Mouse (Mus musculus) forebrain, embryonic 16.5 days (tissue): Measurements from ENCODE around the gene Gm13283. TPM values are rescaled to one million over a fixed set of nuclear protein-coding genes. Genes with fewer than 3 reads are reported as not detected.
"Not testable (repeated sequence)": the region's sequence is repeated elsewhere in the genome, so short reads cannot be mapped to it uniquely, and the experiment has no call there.

Source experiments
- ATAC-seq: fragments of 200-750 bp; cut with Nextera tagmentation; 2 replicates; pipeline ENCODE4 v1.8.0; 2017; ENCODE audit warnings: mild to moderate bottlenecking, moderate library complexity
- H3K27ac ChIP-seq: fragments of 300-500 bp; sonication (generic); 2 replicates; pipeline ENCODE4 v1.5.1; 2014; ENCODE audit warnings: low read length, control low read depth
- H3K27me3 ChIP-seq: fragments of 300-500 bp; sonication (generic); replicated peaks from 2 replicates; pipeline ENCODE4 v1.6.1; 2014; ENCODE audit warnings: low read length; ENCODE audit not compliant: control insufficient read depth, insufficient read depth
- H3K36me3 ChIP-seq: fragments of 300-500 bp; sonication (generic); 2 replicates; pipeline ENCODE4 v1.6.1; 2014; ENCODE audit not compliant: control insufficient read depth, insufficient read depth
- H3K4me1 ChIP-seq: fragments of 300-500 bp; sonication (generic); replicated peaks from 2 replicates; pipeline ENCODE4 v1.6.1; 2014; ENCODE audit warnings: low read length; ENCODE audit not compliant: control insufficient read depth, insufficient read depth
- H3K4me2 ChIP-seq: fragments of 300-500 bp; sonication (generic); 2 replicates; pipeline ENCODE4 v1.6.1; 2014; ENCODE audit warnings: mild to moderate bottlenecking, low read length, control low read depth
- H3K4me3 ChIP-seq: fragments of 300-500 bp; sonication (generic); replicated peaks from 2 replicates; pipeline ENCODE4 v1.5.1; 2014; ENCODE audit warnings: mild to moderate bottlenecking, low read length, control low read depth
- H3K9ac ChIP-seq: fragments of 300-500 bp; sonication (generic); replicated peaks from 2 replicates; pipeline ENCODE4 v1.6.1; 2014; ENCODE audit warnings: low read depth, low read length, control low read depth
- H3K9me3 ChIP-seq: fragments of 300-500 bp; sonication (generic); 2 replicates; pipeline ENCODE4 v1.6.1; 2016; ENCODE audit warnings: low read length; ENCODE audit not compliant: control insufficient read depth
- WGBS: fragments of 180-500 bp; shearing (Covaris S2); extraction: QIAGEN DNeasy Blood & Tissue Kit; methylation state at CpG from one replicate; pipeline ENCODE4 v1.1.7; 2014; 5-methylcytosine and 5-hydroxymethylcytosine counted together
- polyA plus RNA-seq: library from polyadenylated mRNA; unstranded; fragments of >200 nt; fragmentation: Nextera tagmentation; extraction: Ambion mirVana; gene quantifications from 2 replicates; pipeline ENCODE4 v1.2.1, GENCODE M21; 2015

Gene Gm13283
- 0.16 TPM in 1 of 2 replicates, not detected in the other for polyA plus RNA-seq

DNA sequence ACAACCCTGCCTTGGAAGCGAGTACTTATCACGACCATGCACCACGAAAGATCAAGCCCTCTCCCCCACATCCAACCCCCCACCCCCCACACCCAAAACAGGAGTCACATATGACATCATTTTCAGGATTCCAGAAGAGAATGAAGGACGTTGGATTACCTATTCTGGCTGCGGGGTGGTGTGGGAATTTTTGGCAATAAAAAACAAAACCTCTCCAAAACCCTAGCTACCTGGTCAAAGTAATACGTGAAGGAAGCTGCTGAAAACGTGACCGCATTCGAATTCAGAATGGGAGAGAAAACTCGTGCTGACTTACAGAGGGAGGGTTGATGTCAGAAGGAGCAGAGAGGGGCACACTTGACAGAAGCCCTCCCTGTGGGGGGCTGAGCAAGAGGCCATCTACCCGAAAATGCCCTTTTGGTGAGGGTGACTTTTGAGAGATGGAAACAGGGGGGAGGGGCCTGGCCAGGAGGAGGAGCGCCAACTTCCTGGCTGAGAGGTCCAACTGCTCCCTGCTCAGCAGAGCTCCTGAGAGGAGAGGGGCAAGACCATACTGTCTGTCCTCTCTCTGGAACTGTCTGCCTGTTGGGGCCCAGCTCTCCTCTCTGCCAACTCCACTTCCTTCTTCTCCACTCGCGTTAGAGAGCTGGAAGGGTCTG lies at the start of gene Gm13283:
Gm13283 (plus strand) TSS at position 510 of the 659 bp plus-strand sequence.
- 26% methylated on average over 7 of the region's 14 CpGs for WGBS
- peak within 1 kb of the TSS; percentile 60 for H3K4me2 ChIP-seq
- not testable (repeated sequence) for ATAC-seq

DNA sequence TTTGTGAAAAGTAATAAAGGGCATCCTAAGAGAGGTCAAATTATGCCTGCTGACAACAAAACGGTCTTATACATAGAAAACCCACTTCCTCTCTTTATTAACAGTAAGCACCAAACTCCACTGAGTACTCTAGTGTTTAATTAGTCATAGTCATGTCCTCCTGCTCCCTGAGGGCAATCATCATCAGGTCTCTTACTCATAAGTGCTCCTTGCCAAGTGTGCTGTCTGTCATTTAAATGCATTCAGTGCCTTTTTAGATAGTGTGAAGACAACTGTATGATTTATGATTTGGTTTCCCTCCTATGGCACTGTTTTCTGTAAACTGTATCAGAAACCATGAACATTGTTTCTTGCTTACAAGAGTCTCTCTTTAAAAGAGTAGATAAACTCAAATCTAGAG lies 45.6 kb upstream of the Gm13283 start:
- Histone ChIP-seq H3K4me2 (no peak overlapping the region), H3K9ac (no peak overlapping the region), H3K27me3 (no peaks in the 10 kb centered on the region), H3K4me3 (no peak overlapping the region), H3K9me3 (no peaks in the 10 kb centered on the region), H3K36me3 (peaks cover 15% of the 10 kb centered on the region), H3K27ac (no peak overlapping the region), H3K4me1 (peaks cover 12% of the 10 kb centered on the region)
- ATAC-seq, result no peak
- WGBS, result 86% methylated on average over 1 of the region's 1 CpGs

More for the DNA sequence above, at the start of gene Gm13283:
- not testable (repeated sequence) for H3K27me3 ChIP-seq, H3K9ac ChIP-seq, H3K4me1 ChIP-seq, H3K36me3 ChIP-seq, H3K27ac ChIP-seq, H3K9me3 ChIP-seq
- H3K4me3 ChIP-seq, result peak within 1 kb of the TSS; percentile 40

DNA sequence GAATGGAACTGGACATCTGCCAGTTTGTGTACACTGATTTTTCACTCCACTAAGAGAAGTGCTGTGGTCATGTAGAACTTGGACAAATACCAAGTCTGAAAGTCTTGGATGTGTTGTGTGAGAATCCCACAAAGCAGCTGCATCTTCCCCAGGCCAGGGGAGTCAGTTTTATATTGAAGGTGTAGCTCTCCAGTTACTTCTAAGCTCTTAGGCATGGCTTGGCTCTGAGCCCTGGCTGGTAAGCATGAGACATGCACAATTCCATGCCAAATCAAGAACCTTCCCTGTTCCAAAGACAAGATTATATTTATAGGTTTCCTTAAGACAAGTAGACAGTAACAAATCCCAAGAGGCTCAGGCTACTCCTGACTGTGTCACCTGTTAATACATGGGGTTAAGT lies 44.9 kb upstream of the Gm13283 start:
- no peak for ATAC-seq
- Histone ChIP-seq H3K9me3 (no peaks in the 10 kb centered on the region), H3K36me3 (peaks cover 15% of the 10 kb centered on the region), H3K9ac (no peak overlapping the region), H3K27me3 (no peaks in the 10 kb centered on the region), H3K4me1 (peaks cover 15% of the 10 kb centered on the region), H3K27ac (no peak overlapping the region), H3K4me2 (no peak overlapping the region), H3K4me3 (no peak overlapping the region)

DNA sequence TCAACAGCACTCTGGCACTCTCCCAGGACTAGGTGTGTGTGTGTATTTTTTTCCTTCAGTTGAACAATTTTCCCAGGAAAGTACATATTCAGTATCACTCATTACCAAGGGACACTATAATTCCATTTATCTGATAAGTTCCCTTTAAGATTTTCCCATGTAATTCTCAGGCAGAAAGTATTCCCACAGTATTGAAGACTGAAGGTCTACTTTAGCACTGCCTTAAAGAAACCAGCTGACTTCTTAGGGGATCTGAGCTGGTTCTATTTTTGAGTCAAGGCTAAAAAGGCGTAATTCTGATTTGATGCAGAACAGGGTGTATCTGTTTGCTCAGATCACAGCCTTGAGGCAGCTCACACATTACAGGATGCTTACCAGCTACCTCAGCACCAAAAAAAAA lies 41.2 kb upstream of the Gm13283 start:
- Histone ChIP-seq H3K4me1 (peaks cover 28% of the 10 kb centered on the region), H3K9ac (no peak overlapping the region), H3K27me3 (no peaks in the 10 kb centered on the region), H3K4me2 (peak overlapping the region; percentile 55), H3K4me3 (peak overlapping the region; percentile 29), H3K27ac (no peak overlapping the region), H3K9me3 (no peaks in the 10 kb centered on the region), H3K36me3 (peaks cover 17% of the 10 kb centered on the region)
- 56% methylated on average over 1 of the region's 1 CpGs for WGBS
- no peak for ATAC-seq

DNA sequence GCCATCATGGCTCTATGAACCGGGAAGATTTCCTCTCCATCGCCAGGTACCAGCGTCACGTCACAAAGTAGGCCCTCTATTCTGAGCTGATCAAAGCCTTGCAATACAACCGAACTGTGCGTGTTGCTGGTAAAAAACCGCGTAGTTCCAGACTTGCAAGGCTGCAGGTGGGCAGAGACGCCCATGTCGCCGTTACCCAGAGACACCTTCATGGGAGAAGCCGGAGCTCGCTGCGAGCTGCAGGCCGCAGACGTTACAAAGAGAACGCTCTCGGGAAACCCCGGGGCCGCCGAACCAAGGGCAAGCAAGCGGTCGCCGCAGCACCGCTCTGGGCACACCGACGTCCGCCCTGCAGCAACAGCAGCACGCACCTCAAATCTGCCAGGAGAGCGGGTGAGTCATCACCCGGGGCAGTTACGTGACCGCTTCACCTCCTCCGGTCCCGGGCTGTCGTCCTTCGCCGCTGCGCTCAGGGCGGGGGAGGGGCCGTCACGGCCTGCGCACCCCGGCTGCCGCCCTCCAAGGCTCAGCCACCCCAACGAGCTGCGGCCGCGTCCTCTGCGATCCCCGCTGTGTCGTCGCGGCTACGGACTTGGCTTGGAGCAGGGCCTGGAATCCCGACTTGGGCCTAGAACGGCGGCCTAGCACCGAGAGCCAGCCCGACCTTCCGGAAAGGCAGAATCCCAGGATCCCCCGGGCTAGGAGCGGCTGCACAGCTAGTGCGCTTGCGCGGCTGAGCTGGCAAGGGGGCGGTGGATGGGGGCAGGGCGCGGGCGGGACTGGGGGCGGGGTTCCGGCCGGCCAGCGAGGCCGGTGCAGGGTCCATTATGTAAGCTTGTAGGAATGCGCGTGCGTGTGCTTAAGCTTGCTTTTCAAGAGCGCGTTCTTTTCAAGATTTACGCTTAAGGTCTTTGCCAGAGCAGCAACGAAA lies 37.9 kb upstream of the Gm13283 start, which contains the start of the genes Gm26566 and Klhl9:
Gm26566 (plus strand) TSS at position 15 of the 931 bp plus-strand sequence.
Klhl9 (minus strand) TSS at position 675 of the 931 bp plus-strand sequence.
- H3K4me1 ChIP-seq, result peaks cover 26% of the 10 kb centered on the region

DNA sequence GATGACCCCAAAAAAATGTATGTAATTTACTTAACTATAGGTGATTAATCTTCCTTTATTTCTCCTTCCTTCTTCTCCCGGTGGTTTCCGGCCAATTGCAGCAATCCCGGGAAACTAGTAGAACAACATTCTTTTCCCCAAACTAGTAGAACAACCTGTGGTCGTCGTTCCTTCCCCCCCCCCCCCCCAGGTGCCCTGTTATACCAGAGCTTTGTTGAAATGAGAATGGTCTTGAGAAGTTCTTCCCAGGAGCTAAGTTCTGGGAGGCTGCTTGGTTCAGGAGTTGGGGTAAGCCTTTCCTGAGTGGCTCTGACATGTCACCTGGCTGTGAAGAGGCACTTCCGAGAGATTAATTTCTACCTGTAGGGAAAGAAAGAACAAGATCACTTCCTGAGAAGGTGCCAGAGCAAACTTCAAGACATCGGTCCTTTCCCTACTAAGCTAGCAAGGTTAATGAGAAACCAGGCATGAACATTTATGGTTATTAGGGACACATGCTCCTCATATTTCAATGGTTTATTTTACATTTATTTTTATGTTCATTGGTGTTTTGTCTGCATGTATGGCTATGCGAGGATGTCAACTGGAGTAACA lies 36.3 kb upstream of the Gm13283 start:
- Histone ChIP-seq H3K36me3 (peaks cover 2% of the 10 kb centered on the region), H3K9me3 (no peaks in the 10 kb centered on the region), H3K9ac (no peak overlapping the region), H3K4me3 (no peak overlapping the region), H3K4me2 (no peak overlapping the region), H3K27me3 (no peaks in the 10 kb centered on the region), H3K4me1 (peaks cover 20% of the 10 kb centered on the region), H3K27ac (no peak overlapping the region)
- 70% methylated on average over 8 of the region's 8 CpGs for WGBS
- no peak for ATAC-seq

More for the DNA sequence above, 37.9 kb upstream of the Gm13283 start, which contains the start of the genes Gm26566 and Klhl9:
- H3K27ac ChIP-seq, result peak within 1 kb of the TSS; percentile 96
- peak within 1 kb of the TSS; percentile 98 for H3K9ac ChIP-seq
- H3K36me3 ChIP-seq, result peaks cover 2% of the 10 kb centered on the region
- no peaks in the 10 kb centered on the region for H3K27me3 ChIP-seq
- ATAC-seq, result peak; percentile 95
- under 1% methylated on average over 80 of the region's 82 CpGs for WGBS
- H3K4me2 ChIP-seq, result peak within 1 kb of the TSS; percentile 97
- H3K4me3 ChIP-seq, result peak within 1 kb of the TSS; percentile 83
- no peaks in the 10 kb centered on the region for H3K9me3 ChIP-seq

DNA sequence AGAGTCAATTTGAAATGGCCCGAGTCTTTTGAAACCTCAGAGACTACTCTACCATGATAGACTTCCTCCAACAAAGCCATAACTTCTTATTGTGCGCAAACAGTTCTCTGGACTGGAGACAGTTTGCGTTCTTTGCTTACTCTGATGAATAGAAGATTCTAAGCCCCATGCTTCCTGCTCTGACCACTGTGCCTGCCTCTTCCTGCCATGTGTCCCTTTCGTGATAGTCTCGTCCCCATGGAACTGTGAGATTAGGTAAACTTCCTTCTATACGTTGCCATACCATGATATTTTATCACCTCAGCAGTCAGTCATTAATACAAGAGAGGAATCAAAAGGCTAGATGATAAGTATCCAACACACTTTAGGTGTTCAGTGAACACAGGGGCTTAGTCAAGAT lies 33.2 kb upstream of the Gm13283 start:
- H3K4me3 ChIP-seq, result no peak overlapping the region
- WGBS, result 91% methylated on average over 6 of the region's 6 CpGs
- no peak for ATAC-seq
- no peaks in the 10 kb centered on the region for H3K36me3 ChIP-seq
- H3K4me1 ChIP-seq, result no peaks in the 10 kb centered on the region
- no peak overlapping the region for H3K27ac ChIP-seq
- H3K9me3 ChIP-seq, result no peaks in the 10 kb centered on the region
- no peaks in the 10 kb centered on the region for H3K27me3 ChIP-seq
- H3K9ac ChIP-seq, result no peak overlapping the region
- H3K4me2 ChIP-seq, result no peak overlapping the region

DNA sequence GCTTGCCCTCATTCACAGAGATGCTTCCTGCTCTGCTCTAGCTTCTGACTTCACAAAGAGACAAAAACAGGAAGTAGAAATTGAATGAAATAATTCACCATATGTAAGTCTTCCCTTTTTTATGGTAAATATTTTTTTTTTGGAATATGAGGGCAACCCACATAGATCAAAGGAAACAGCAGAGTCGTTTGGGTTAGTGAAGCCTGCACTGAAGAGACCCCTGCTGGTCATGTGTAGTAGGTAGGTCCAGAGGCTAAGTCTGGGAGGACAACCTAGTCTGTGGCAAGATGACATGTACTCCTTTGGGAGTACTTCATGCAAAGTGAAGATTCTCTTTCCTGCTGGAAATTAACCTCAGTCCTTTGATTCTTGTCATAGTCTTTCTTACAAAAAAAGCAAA lies 32.6 kb upstream of the Gm13283 start:
- Histone ChIP-seq H3K9me3 (no peaks in the 10 kb centered on the region), H3K4me2 (no peak overlapping the region), H3K36me3 (no peaks in the 10 kb centered on the region), H3K27ac (no peak overlapping the region), H3K4me1 (no peaks in the 10 kb centered on the region), H3K4me3 (no peak overlapping the region), H3K27me3 (no peaks in the 10 kb centered on the region), H3K9ac (no peak overlapping the region)
- no peak for ATAC-seq
- 3% methylated on average over 1 of the region's 1 CpGs for WGBS

DNA sequence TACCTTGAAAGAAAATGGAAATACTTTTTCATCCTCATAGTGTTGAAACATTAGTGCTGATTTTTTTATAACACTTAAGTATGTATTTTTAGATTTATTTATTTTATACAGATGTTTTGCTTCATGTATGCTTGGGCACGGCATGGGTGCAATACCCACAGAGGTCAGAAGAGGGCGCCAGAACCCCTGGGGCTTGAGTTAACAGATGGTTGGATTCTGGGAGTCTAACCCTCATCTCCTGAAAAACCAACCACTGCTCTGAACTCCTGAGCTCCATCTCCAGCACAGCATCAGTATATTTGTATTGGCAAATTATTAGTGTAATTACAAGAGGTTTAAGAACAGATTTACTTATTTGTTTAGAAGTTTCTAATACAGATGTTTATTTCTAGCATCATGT lies 21.4 kb upstream of the Gm13283 start:
- Histone ChIP-seq H3K9ac (no peak overlapping the region), H3K4me2 (no peak overlapping the region), H3K27ac (no peak overlapping the region), H3K4me3 (no peak overlapping the region), H3K27me3 (no peaks in the 10 kb centered on the region), H3K36me3 (no peaks in the 10 kb centered on the region), H3K9me3 (no peaks in the 10 kb centered on the region), H3K4me1 (no peaks in the 10 kb centered on the region)
- ATAC-seq, result no peak
- 2% methylated on average over 2 of the region's 2 CpGs for WGBS
